Mouse (Mus musculus): ENCODE data around the gene Pphln1. TPM values are rescaled to one million over a fixed set of nuclear protein-coding genes. Genes with fewer than 3 reads are reported as not detected.

Pphln1 gene
- polyA plus RNA-seq, 1 experiment from 2014 or later: 11.3 TPM

DNA sequence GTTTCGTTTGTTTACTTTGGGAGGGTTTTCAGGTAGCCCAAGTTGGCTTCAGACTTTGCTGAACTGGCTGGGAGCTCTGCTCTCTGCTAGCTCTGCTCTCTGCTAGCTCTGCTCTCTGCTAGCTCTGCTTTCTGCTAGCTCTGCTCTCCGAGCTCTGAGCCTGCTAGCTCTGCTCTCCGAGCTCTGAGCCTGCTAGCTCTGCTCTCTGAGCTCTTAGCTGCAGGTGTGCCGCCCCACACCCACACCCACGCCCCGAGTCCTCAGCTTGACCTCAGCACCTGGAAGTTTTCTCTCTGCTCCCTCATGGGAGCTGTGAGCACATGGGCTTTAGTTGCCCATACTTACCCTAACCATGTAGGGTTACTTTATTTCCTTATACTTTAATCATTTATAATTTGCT lies 45.5 kb downstream of the Pphln1 start:
- 84% methylated on average over 6 of the region's 6 CpGs for WGBS (ENCODE audit: insufficient replicate concordance)
- Histone ChIP-seq H3K4me3 (ENCODE audit: low read depth, low read length) (no peak overlapping the region), H3K9me3 (ENCODE audit: low read length) (no peaks in the 10 kb centered on the region), H3K9ac (replicated peaks) (no peak overlapping the region), H3K27ac (ENCODE audit: low read depth) (no peak overlapping the region), H3K4me2 (ENCODE audit: low read depth, low read length) (no peak overlapping the region), H3K4me1 (ENCODE audit: insufficient read depth) (no peaks in the 10 kb centered on the region), H3K27me3 (ENCODE audit: insufficient read depth, low read length) (no peaks in the 10 kb centered on the region), H3K36me3 (replicated peaks; ENCODE audit: insufficient read depth, low read length) (peaks cover 24% of the 10 kb centered on the region)
- DNase-seq: no peak
- TF ChIP-seq EP300 (IDR thresholded peaks at IDR 0.05; ENCODE audit: low read depth): no peak
- TF ChIP-seq CTCF (IDR thresholded peaks at IDR 0.05; ENCODE audit: low read depth): no peak
- ATAC-seq: no peak

- TF ChIP-seq EP300 (IDR thresholded peaks at IDR 0.05; ENCODE audit: low read depth): no peak
- TF ChIP-seq CTCF (IDR thresholded peaks at IDR 0.05; ENCODE audit: low read depth): no peak
- Histone ChIP-seq H3K4me3 (ENCODE audit: low read depth, low read length) (no peak overlapping the region), H3K4me2 (ENCODE audit: low read depth, low read length) (no peak overlapping the region), H3K36me3 (replicated peaks; ENCODE audit: insufficient read depth, low read length) (peaks cover 5% of the 10 kb centered on the region), H3K27ac (ENCODE audit: low read depth) (no peak overlapping the region), H3K4me1 (ENCODE audit: insufficient read depth) (no peaks in the 10 kb centered on the region), H3K27me3 (ENCODE audit: insufficient read depth, low read length) (no peaks in the 10 kb centered on the region), H3K9ac (replicated peaks) (no peak overlapping the region), H3K9me3 (ENCODE audit: low read length) (no peaks in the 10 kb centered on the region)
- no peak for DNase-seq
- no peak for ATAC-seq
- WGBS (ENCODE audit: insufficient replicate concordance): 76% methylated on average over 3 of the region's 3 CpGs
Measured at GRCm38 (mm10) chr15:93448862-93449261, 50.7 kb downstream of the Pphln1 start.

DNA sequence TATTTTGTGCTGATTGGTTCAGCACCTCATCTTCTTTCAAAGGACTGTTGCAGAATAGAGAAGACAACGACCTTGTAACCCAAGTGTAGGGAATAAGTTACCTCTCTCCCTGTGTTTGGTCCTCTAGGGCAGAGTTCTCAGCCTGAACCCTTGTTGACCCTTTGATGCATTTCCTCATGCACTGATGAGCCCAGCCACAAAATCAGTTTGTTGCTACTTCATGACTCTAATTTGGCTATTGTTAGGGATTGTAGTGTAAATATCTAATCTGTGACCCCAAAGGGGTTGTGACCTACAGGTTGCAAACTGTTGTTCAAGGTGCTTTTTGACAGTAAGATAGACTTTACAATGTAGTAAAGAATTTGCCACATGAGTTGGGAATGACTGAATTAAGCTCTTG lies 55.1 kb downstream of the Pphln1 start:
- no peak for TF ChIP-seq EP300 (IDR thresholded peaks at IDR 0.05; ENCODE audit: low read depth)
- no peak for TF ChIP-seq CTCF (IDR thresholded peaks at IDR 0.05; ENCODE audit: low read depth)
- Histone ChIP-seq H3K4me3 (ENCODE audit: low read depth, low read length) (no peak overlapping the region), H3K9me3 (ENCODE audit: low read length) (no peaks in the 10 kb centered on the region), H3K27ac (ENCODE audit: low read depth) (no peak overlapping the region), H3K4me1 (ENCODE audit: insufficient read depth) (no peaks in the 10 kb centered on the region), H3K27me3 (ENCODE audit: insufficient read depth, low read length) (no peaks in the 10 kb centered on the region), H3K36me3 (replicated peaks; ENCODE audit: insufficient read depth, low read length) (peaks cover 13% of the 10 kb centered on the region; the same call in 1 of the 2 replicates), H3K9ac (replicated peaks) (no peak overlapping the region), H3K4me2 (ENCODE audit: low read depth, low read length) (no peak overlapping the region)
- 71% methylated on average over 1 of the region's 1 CpGs for WGBS (ENCODE audit: insufficient replicate concordance)
- no peak for DNase-seq
- no peak for ATAC-seq

DNA sequence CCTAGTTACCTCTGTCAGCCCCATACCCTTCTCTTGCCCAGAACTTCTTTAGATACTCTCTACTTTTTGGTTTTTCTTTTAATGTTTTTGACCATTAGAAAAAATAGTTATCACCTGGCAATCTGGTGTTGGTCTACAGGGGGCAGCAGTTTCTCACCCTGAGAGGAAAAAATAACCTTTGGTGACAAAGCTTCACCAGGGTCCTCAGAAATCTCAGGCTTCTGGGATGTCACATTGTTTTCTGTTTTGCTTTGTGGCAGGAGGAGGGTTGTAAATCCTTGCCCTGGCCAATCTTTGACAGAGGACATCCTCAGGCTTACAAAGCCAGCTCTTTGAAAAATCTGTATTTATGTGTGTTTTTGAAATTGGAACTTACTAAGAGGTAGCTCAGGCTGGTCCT lies 57.9 kb downstream of the Pphln1 start:
- no peak overlapping the region for H3K9ac ChIP-seq (replicated peaks)
- TF ChIP-seq CTCF (IDR thresholded peaks at IDR 0.05; ENCODE audit: low read depth): peak; percentile 27; the same call in 1 of the 2 replicates
- TF ChIP-seq EP300 (IDR thresholded peaks at IDR 0.05; ENCODE audit: low read depth): no peak
- no peaks in the 10 kb centered on the region for H3K4me1 ChIP-seq (ENCODE audit: insufficient read depth)
- H3K4me2 ChIP-seq (ENCODE audit: low read depth, low read length): no peak overlapping the region
- H3K9me3 ChIP-seq (ENCODE audit: low read length): no peaks in the 10 kb centered on the region
- no peak overlapping the region for H3K27ac ChIP-seq (ENCODE audit: low read depth)
- no peak for DNase-seq
- no peaks in the 10 kb centered on the region for H3K27me3 ChIP-seq (ENCODE audit: insufficient read depth, low read length)
- ATAC-seq: no peak
- no peak overlapping the region for H3K4me3 ChIP-seq (ENCODE audit: low read depth, low read length)
- H3K36me3 ChIP-seq (replicated peaks; ENCODE audit: insufficient read depth, low read length): peaks cover 21% of the 10 kb centered on the region

GRCm38 (mm10) chr15:93459422-93459821 lies 61.3 kb downstream of the Pphln1 start:
- 81% methylated on average over 5 of the region's 5 CpGs for WGBS (ENCODE audit: insufficient replicate concordance)
- no peak overlapping the region for H3K4me3 ChIP-seq (ENCODE audit: low read depth, low read length)
- no peak overlapping the region for H3K9ac ChIP-seq (replicated peaks)
- H3K9me3 ChIP-seq (ENCODE audit: low read length): no peaks in the 10 kb centered on the region
- H3K4me2 ChIP-seq (ENCODE audit: low read depth, low read length): no peak overlapping the region
- no peaks in the 10 kb centered on the region for H3K27me3 ChIP-seq (ENCODE audit: insufficient read depth, low read length)
- H3K27ac ChIP-seq (ENCODE audit: low read depth): no peak overlapping the region
- H3K36me3 ChIP-seq (replicated peaks; ENCODE audit: insufficient read depth, low read length): peaks cover 20% of the 10 kb centered on the region
- TF ChIP-seq CTCF (IDR thresholded peaks at IDR 0.05; ENCODE audit: low read depth) (no peak), EP300 (IDR thresholded peaks at IDR 0.05; ENCODE audit: low read depth) (no peak)
- no peaks in the 10 kb centered on the region for H3K4me1 ChIP-seq (ENCODE audit: insufficient read depth)
- no peak for DNase-seq
- ATAC-seq: no peak

DNA sequence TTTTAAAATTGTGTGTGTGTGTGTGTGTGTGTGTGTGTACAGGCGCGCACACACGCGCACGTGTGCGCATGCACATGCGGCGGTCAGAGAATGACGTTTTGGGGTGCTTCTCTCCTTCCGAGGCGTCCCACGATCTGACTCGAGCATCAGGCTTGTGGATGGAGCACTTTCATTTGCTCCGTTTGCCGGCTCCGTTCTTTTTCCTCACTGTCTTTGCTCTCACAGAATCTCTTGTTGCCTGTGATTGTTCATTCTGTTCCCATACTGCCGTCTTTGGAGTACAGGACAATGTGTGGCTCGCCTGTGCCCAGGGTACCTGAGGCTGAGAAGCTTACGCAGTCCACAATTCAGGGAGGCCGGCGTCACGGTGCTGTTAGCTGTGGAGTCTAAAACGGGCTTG lies 62.9 kb downstream of the Pphln1 start:
- WGBS (ENCODE audit: insufficient replicate concordance): 93% methylated on average over 23 of the region's 23 CpGs
- Histone ChIP-seq H3K4me3 (ENCODE audit: low read depth, low read length) (no peak overlapping the region), H3K27me3 (ENCODE audit: insufficient read depth, low read length) (no peaks in the 10 kb centered on the region), H3K36me3 (replicated peaks; ENCODE audit: insufficient read depth, low read length) (peaks cover 28% of the 10 kb centered on the region), H3K9ac (replicated peaks) (no peak overlapping the region), H3K9me3 (ENCODE audit: low read length) (no peaks in the 10 kb centered on the region), H3K4me2 (ENCODE audit: low read depth, low read length) (no peak overlapping the region), H3K27ac (ENCODE audit: low read depth) (no peak overlapping the region), H3K4me1 (ENCODE audit: insufficient read depth) (no peaks in the 10 kb centered on the region)
- DNase-seq: no peak
- ATAC-seq: no peak
- TF ChIP-seq CTCF (IDR thresholded peaks at IDR 0.05; ENCODE audit: low read depth): no peak
- no peak for TF ChIP-seq EP300 (IDR thresholded peaks at IDR 0.05; ENCODE audit: low read depth)

GRCm38 (mm10) chr15:93471651-93472050 lies 73.5 kb downstream of the Pphln1 start:
- Histone ChIP-seq H3K36me3 (replicated peaks; ENCODE audit: insufficient read depth, low read length) (peaks cover 2% of the 10 kb centered on the region; the same call in 1 of the 2 replicates), H3K4me3 (ENCODE audit: low read depth, low read length) (no peak overlapping the region), H3K27me3 (ENCODE audit: insufficient read depth, low read length) (no peaks in the 10 kb centered on the region), H3K4me2 (ENCODE audit: low read depth, low read length) (no peak overlapping the region), H3K27ac (ENCODE audit: low read depth) (no peak overlapping the region), H3K9me3 (ENCODE audit: low read length) (no peaks in the 10 kb centered on the region), H3K4me1 (ENCODE audit: insufficient read depth) (no peaks in the 10 kb centered on the region), H3K9ac (replicated peaks) (no peak overlapping the region)
- WGBS (ENCODE audit: insufficient replicate concordance): 87% methylated on average over 12 of the region's 12 CpGs
- DNase-seq: no peak
- TF ChIP-seq CTCF (IDR thresholded peaks at IDR 0.05; ENCODE audit: low read depth) (no peak), EP300 (IDR thresholded peaks at IDR 0.05; ENCODE audit: low read depth) (no peak)
- ATAC-seq: no peak
